In genomic region chr3:60569781-60570180, GRCm38 (mm10) we compare ENCODE assay signal across 11 mouse cellular contexts.
DNase-seq lines count a peak whose midpoint lies in the region; ATAC-seq and TF ChIP-seq lines count a peak whose summit lies in the region.
"Had no signal": no experiment of that assay in that cellular context is flagged by ENCODE, and none has a peak within 500 bp of the region (broad histone marks: within the 10 kb centered on the region; RNA-seq: fewer than 3 reads in every experiment).

No protein-coding gene starts in this region.

- ATAC-seq in heart, embryonic 13.5 days (ENCODE audit: extremely low read depth, insufficient number of reproducible peaks, low FRiP score, low TSS enrichment): no peak
- ATAC-seq in lung, embryonic 16.5 days (ENCODE audit: low read depth): 0 out of 2 replicates have a peak, but pooled peaks have one; percentile 15
- ATAC-seq in neural tube, embryonic 13.5 days (ENCODE audit: low read depth): peak; percentile 69; the same call in 1 of the 2 replicates

- peaks cover 69% of the 10 kb centered on the region for H3K4me1 ChIP-seq in heart, embryonic 13.5 days
- peaks cover 24% of the 10 kb centered on the region for H3K4me1 ChIP-seq in lung, embryonic 16.5 days (replicated peaks; ENCODE audit: control insufficient read depth, insufficient read depth, low read length)
- H3K4me1 ChIP-seq in embryonic fibroblast, embryonic 13.5 days (ENCODE audit: control insufficient read depth, insufficient read depth, low read length): peaks cover 12% of the 10 kb centered on the region; the same call in 1 of the 2 replicates
- peaks cover 55% of the 10 kb centered on the region for H3K4me1 ChIP-seq in neural tube, embryonic 13.5 days (replicated peaks)

- DNase-seq in heart, adult 8-10 months (ENCODE audit: low spot score): no peak
- DNase-seq in lung, postnatal 36 days: no peak
- DNase-seq in cerebellum, postnatal 36 days: no peak
- no peak for DNase-seq in B cell, adult 2 months
- DNase-seq: right cerebral cortex, postnatal 4 days; thymus, adult 18-20 months had no signal

- no peak for TF ChIP-seq POLR2A in embryonic fibroblast, embryonic 13.5 days (IDR thresholded peaks at IDR 0.05; ENCODE audit: low read depth, low read length)

- peak overlapping the region; percentile 53 for H3K27ac ChIP-seq in heart, embryonic 13.5 days (replicated peaks)
- no peak overlapping the region for H3K27ac ChIP-seq in lung, embryonic 16.5 days (ENCODE audit: low read length)
- peak overlapping the region; percentile 2 for H3K27ac ChIP-seq in embryonic fibroblast, embryonic 13.5 days (ENCODE audit: insufficient read depth, low read length)
- peak overlapping the region; percentile 15 for H3K27ac ChIP-seq in neural tube, embryonic 13.5 days (replicated peaks)
- H3K27ac ChIP-seq: limb, embryonic 15.5 days had no signal

- 74% methylated on average over 2 of the region's 2 CpGs for WGBS in heart, embryonic 13.5 days
- 43% methylated on average over 2 of the region's 2 CpGs for WGBS in lung, embryonic 16.5 days
- 22% methylated on average over 2 of the region's 2 CpGs for WGBS in neural tube, embryonic 13.5 days

- H3K4me3 ChIP-seq in heart, embryonic 13.5 days: no peak overlapping the region
- H3K4me3 ChIP-seq in lung, embryonic 16.5 days (ENCODE audit: low read length): no peak overlapping the region
- no peak overlapping the region for H3K4me3 ChIP-seq in embryonic fibroblast, embryonic 13.5 days (ENCODE audit: insufficient read depth, low read length)
- no peak overlapping the region for H3K4me3 ChIP-seq in neural tube, embryonic 13.5 days
- H3K4me3 ChIP-seq: limb, embryonic 15.5 days had no signal

- no peak overlapping the region for H3K9ac ChIP-seq in heart, embryonic 13.5 days
- H3K9ac ChIP-seq in lung, embryonic 16.5 days (ENCODE audit: low read length): no peak overlapping the region
- no peak overlapping the region for H3K9ac ChIP-seq in neural tube, embryonic 13.5 days
- H3K9ac ChIP-seq: limb, embryonic 15.5 days had no signal

- H3K9me3 ChIP-seq in heart, embryonic 13.5 days: no peaks in the 10 kb centered on the region
- H3K9me3 ChIP-seq in lung, embryonic 16.5 days (ENCODE audit: control insufficient read depth, low read length): no peaks in the 10 kb centered on the region
- no peaks in the 10 kb centered on the region for H3K9me3 ChIP-seq in neural tube, embryonic 13.5 days
- H3K9me3 ChIP-seq: limb, embryonic 15.5 days had no signal

- H3K36me3 ChIP-seq in heart, embryonic 13.5 days: no peaks in the 10 kb centered on the region
- 0 out of 2 replicates have a peak, but pooled peaks cover 2% of the 10 kb centered on the region for H3K36me3 ChIP-seq in lung, embryonic 16.5 days (ENCODE audit: control insufficient read depth, insufficient read depth, low read length)
- no peaks in the 10 kb centered on the region for H3K36me3 ChIP-seq in neural tube, embryonic 13.5 days
- H3K36me3 ChIP-seq: limb, embryonic 15.5 days had no signal

- no peaks in the 10 kb centered on the region for H3K27me3 ChIP-seq in heart, embryonic 13.5 days (replicated peaks)
- H3K27me3 ChIP-seq in lung, embryonic 16.5 days (ENCODE audit: control insufficient read depth, insufficient read depth, low read depth, low read length): no peaks in the 10 kb centered on the region
- H3K27me3 ChIP-seq in neural tube, embryonic 13.5 days: no peaks in the 10 kb centered on the region
- H3K27me3 ChIP-seq: limb, embryonic 15.5 days had no signal

- TF ChIP-seq CTCF in embryonic fibroblast, embryonic 13.5 days (IDR thresholded peaks at IDR 0.05; ENCODE audit: borderline replicate concordance, insufficient read depth, low read length): no peak

- H3K4me2 ChIP-seq in heart, embryonic 13.5 days: no peak overlapping the region
- no peak overlapping the region for H3K4me2 ChIP-seq in lung, embryonic 16.5 days (ENCODE audit: low read depth, low read length)
- H3K4me2 ChIP-seq in neural tube, embryonic 13.5 days: no peak overlapping the region
- H3K4me2 ChIP-seq: limb, embryonic 15.5 days had no signal
